Mouse (Mus musculus) frontal cortex, postnatal 10 days (tissue): ENCODE results near the gene Med12l.

Experiments used
- DNase-seq, 2 experiments: peaks; one replicate each; pipeline ENCODE4 v3.0.0; 2022; ENCODE audit warnings: low spot score in 2 of 2, mixed read lengths in 1 of 2

The Med12l gene

DNA sequence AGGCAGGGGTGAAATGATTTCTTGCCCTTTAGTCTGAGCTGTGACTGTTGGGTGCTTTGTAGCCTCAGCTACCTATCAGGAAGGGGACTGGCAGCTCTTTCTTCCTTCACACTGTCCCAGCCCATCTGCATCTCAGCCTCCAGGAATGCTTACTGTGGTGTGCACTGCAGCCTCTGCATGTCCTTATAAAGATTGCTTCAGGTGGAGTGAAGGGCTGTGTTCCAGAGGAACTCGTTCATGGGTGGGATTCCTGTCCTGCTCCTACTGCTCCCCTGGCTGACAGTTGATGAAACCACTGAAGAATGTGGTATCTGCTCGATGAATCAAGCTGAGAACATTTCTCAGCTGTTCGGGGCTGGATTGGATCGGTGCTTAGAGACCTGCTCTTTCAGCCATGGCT lies 181.7 kb downstream of the Med12l start:
- DNase-seq = no peak

DNA sequence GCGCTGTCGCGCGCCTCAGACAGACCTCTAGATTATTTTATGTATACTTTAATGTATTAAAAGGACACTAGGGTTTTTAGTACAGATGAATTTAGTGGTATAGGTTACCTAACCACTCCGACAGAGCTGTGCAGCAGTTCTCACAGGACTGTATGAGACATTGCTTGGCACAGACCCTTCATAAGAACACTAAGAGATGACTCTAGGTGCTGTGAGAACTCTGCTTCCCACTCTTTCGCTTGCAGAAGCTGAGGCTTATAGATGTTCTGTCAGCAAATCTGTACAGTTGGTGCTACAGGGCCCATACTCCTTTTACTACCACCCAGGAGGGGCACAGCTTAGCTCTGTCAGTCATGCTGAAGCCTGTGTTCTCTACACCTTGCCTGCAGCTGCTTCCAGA lies 186.0 kb downstream of the Med12l start:
- DNase-seq = no peak

DNA sequence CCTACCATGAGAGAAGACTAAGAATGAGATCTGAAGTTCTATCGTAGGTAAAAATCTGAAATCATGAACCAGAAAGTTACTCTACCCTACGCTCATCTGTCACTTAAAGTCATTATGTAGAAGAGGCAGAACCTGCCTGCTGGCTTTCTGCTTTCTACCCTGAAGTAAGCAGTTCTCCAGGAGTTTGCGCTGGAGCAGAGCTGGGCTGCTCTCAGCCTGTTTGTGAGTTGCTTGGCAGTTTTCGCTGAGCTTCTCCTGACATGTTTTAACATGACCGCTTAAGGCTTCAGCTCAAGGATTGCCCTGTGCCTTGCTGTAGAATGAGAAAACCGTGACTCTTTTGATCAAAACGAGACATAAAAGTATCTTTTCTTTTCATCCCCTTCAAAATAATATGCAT lies 188.5 kb downstream of the Med12l start:
- no peak for DNase-seq

DNA sequence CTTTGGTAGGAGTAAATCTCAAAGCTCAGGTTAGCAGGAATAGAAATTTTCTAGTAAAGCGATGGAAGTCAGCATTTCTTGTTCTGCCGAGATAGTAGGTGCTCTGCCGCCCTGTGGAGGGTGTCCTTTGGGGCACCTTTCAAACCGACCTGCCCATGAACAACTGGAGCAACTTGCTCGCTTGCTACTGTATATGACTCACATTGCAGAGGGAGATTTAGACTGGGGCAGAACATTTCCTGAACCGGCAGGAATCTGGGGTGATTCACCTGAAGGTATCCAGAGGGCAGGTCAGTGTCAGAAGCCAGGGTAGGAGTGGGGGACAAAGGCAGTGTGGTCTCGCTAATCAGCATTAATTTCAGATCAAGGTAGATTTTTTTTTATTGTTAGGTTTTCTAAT lies 189.3 kb downstream of the Med12l start, which contains the start of gene Gpr87:
TSS of gene Gpr87 (minus strand) at position 167 of the 400 bp plus-strand sequence.
- no peak for DNase-seq

- no peak for DNase-seq
These were observed 191.8 kb downstream of the Med12l start for GRCm38 (mm10) chr3:59197329-59197948.

DNA sequence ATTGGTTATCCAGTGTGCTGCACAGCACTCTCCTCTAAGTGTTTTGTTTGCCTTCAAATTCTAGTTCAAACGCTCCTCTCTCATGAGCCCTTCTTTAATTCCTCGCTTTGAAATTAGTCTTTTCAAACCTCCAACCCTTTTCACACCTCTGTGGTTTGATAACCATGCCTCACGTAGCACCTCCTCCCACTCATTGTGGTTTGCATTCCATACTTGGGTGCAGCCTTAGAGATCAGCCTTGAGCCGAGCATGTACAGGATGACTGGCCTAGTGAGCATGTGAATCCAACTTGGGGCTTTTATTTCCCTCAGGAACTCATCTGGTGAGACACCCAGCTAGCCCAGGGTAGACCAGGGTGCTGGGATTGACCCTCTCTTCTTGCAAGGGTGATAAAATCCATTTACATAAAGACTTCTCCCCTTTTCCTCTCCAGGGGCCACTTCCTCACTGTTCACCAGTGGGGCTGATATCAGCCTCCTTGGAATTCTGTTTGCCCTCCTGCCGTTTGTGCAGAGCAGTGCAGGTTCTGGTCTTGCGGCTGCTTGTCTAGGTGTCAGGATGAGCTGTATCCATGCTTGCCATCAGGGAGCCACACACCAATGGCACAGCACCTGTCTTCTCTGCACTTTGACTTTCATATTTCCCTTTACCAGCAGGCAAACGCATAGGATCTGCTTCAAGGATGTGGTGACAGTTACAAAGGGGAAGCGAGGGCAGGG lies 198.3 kb downstream of the Med12l start:
- DNase-seq = no peak

GRCm38 (mm10) chr3:59204719-59205503 lies 199.3 kb downstream of the Med12l start:
- DNase-seq = no peak

GRCm38 (mm10) chr3:59205941-59206340 lies 200.3 kb downstream of the Med12l start:
- DNase-seq = no peak

DNA sequence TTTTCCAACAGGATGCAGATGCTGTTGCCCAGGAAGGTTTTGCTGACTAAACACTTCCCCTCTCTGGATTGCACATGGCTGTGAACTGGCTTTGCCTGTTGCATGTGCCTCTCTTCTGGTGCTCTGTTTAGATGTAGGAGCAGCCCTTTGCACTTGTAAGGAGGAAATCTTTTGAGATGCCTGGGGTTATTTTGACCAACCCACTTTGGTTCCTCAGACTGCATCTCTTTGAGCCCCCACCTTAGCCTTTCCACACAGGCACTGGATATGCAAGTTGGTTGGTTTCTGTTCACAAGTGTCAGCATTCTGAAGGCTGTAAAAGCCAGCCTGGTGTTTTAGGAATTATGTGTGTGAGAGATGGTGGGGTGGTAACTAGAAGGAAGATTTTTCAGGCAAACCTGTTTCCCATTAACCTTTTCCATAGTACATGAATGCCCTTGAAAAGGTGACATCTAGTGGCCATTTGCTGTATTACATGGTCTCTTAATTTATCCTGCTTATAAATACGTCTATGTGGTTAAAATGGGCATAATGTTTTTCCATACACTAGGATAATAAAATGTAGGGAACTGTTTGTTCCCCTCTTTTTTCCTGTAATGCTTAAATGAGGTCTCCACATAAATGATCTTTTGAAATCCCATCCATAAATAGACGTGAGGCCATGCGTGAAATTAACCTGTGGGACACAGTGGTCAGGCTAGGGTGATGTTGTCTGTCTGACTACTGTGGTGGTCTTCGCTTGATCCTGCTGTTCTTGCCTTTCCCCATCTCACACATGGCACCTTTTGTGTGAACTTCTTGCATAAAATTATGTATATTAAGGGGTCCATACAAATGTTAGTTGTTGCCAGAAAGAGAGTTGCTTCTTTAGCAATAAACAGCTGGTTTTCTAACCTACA lies 203.3 kb downstream of the Med12l start:
- DNase-seq = no peak

GRCm38 (mm10) chr3:59210089-59210488 lies 204.5 kb downstream of the Med12l start:
- no peak for DNase-seq

DNA sequence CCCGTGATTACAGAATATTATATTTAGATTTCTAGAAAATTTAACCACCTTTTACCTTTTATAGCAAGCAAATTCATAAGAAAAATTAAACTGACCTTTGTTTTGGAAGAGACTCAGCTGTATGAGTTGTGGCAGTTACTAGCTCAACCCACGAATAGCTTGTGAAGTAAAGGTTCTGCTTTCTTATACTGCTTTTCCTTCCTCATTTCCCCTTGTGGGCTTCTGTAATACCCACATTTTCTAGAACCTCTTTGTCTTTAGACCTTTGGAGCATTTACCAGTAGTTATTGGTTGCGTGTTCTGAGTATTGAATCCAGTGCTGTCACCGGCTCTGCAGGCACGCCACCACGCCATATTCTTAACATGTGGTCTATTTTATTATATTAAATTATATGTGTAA lies 205.1 kb downstream of the Med12l start, which contains the start of gene P2ry13:
TSS of gene P2ry13 (minus strand) at position 156 of the 400 bp plus-strand sequence.
- DNase-seq = no peak

DNA sequence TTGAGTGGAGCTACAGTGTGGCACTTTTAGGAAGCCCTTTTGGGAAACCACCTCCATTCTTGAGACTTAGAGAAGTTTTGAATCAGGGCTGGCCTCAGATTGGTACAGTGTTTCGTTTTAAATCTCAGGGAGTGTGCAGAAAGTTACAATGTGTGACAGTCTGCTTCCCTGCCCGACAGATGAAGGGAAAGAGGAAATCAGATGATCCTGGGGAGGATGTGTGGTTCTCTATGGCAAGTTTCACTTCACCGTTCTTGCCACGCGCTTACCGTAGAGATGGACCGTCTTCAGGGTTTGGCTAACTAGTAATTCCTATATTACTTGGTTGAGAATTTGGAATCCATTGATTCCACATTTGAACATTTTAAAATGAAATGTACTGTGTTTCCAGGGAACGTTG lies 206.2 kb downstream of the Med12l start:
- DNase-seq = no peak

DNA sequence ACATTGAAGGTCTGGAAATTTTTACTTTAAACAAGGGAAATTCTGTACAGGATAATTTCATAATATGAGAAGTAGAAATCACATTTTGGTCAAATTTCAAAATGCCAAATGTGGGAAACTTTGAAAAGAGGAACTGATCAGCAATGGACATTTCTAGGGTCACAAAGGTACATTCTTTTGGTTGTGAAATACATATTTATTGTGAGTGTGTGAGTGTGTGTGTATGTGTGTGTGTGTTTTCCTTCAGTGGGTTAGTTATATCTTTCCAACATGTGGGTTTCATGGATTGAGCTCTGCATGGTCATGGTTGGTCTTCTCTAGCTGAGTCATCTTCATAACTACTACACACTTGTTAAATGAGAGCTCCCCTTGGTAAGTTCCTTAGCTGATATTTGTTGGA lies 206.8 kb downstream of the Med12l start:
- DNase-seq = no peak

DNA sequence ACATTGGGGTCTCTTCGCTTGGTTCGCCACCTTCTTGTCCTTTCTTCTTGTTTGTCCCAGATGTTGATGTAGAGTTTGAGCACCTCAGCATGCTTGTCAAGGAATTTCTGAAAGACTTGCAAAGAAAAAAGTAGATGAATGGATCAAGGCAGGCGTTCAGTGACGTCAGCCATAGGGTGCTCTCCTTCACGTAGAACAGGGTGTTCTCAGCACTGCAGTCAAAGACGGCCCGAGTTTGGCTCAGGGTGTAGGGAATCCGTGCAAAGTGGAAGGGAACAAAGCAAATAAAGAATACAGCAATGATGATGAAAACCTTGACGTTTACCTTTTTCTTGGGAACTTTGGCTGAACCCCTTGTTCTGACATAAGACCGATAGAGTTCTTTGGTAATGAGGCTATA lies 211.6 kb downstream of the Med12l start:
- DNase-seq = no peak

- no peak for DNase-seq
These were observed 213.7 kb downstream of the Med12l start for GRCm38 (mm10) chr3:59219326-59219725.

DNA sequence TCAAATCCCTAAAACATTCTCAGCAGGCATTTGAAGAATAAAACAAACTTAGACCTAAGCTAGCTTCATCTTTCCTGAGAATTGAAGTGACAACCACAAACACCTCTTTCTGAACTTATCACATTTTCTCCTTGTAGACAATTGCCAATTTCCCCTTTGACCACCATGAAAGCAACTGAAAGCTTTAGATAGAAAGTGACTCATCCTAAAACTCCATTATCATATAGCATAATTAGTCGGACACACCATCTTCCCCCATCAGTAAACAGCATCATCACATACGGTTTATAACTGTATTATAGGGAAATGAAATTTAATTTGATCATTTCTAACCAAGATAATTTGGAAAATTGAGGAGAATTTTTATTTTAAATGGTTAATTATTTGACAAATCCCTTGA lies 216.7 kb downstream of the Med12l start:
- DNase-seq = no peak

DNA sequence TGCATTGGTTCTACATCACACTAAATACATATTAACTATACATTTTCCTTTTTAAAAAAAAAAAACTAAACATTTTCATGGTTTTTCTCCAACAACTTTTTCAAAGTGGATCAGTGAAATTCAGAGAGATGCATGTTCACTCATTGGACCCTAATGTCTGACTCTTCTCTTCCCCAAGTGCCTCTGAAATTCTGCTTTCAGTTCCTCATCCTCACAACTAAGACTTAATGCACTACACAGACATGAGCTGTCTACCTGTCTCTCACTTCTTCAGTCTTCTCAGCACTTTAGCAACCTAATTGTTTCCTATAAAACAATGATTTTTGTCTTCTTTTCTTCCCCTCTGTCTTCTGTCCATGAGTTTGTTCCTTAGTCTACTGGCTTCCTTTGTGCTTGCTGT lies 219.8 kb downstream of the Med12l start:
- DNase-seq = no peak

DNA sequence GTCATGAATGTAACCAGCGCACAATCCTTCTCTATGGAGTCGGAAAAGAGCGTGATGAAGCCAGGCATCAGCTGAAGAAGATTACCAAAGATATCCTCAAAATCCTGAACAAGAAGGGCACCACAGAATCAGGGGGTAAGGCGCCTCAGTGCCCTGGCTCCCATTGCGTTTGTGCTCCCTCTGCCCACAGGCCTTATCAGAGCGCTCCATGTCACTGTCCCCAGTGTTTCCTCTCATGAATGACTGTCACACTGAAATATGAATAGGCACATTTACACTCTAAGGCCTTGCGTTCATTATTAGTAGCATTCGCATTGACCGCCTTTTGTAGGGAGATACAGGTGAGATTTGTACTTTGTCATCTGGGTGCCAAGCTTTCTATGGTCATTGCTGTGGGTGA lies 222.1 kb downstream of the Med12l start:
- DNase-seq = no peak

DNA sequence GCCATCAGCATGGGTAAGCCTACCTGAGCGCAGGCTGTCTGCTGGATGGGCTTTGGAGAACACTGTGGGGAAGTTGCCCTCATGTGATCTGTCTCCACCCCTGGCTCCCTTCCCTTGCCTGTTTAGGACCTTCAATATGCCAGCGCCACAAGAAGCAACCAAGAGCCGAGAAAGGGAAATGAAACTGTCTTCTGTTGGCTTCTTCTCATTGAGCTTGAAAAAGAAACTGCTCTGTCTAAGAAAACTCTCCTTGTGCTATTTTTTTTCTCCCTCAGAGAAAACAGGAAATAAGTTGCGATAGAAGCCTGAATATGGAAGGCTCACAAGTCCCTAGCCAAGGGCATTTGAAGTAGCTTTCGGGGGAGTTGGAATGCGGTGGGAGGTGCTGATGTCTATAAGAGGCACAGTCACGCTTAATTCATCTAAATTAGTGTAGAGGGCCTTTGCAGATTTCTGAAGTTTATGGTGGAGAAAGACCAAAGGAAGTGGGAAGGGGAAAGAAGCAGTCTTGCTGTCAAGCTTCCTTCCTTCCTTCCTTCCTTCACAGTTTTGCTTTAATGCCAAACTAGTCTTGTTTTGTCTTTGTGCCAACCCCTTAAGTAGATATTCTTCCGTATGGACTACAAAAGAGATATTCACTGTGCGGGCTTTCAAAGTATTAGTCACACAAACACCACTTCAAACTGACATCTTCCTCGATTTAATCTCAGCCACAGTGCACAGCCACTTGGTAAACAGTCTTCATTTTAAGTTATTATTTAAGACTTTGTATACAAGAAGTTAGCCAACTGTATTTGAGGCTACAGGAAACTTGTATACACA lies 223.3 kb downstream of the Med12l start:
- no peak for DNase-seq

DNA sequence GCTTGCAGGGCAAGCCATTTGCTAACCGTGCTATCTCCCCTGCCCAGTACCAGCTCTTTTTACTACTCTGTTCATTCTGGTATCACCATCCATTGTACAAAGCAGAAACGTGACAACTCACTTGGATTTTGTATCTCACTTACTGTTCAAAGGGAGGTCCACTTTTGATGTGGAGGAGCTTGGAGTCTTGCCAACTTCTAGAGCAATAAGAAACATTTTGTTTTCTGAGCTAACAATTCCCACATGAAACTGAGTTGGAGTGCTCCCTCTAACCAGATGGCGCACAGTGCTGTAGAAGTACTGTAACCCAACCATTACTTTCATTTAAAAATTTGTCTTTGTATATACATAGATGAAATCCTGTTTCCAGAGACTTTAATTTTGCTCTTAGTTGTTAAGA lies 225.3 kb downstream of the Med12l start:
- DNase-seq = no peak

- no peak for DNase-seq
These were observed 229.3 kb downstream of the Med12l start for GRCm38 (mm10) chr3:59234878-59235277.
